Mouse (Mus musculus): Measurements from ENCODE around the gene Hoxa11. TPM values are rescaled to one million over a fixed set of nuclear protein-coding genes. Genes with fewer than 3 reads are reported as not detected.
A peak's percentile ranks its signal among the peaks of the same experiment; 100 is the strongest.

Gene Hoxa11
- total RNA-seq, 1 experiment, result 0.31 TPM

DNA sequence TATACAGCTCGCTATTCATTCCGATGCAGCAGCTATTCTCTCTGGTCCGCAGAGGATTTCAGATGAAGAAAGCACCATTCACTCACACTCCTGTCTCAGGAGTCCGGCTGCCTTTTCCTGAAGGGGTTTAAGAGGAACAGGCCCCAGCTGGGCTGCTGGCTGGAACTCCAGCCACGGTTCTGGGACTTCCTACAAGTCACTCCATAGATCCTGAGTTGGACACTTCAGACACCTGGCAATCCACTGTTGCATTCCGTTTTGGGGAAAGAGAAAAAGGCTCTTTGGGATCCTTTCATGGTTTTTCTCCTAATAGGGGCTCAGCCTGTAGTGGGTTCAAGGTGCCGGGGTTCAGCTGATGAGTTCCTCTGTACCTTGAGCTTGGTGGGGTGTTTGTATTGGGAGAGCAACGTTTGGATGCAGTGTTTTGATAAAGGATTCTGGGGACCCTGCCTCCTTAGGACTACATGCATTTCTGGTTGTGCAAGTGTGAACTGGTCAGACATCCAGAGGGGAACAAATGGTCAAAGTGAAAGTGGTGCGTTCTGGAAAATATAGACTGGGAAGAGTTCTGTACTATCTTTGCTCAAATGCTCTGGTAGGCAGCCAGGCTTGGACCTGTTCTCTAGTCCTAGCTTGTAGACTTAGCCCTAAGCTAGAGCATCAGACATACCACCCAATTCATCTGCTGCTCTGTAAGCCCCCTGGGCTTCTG is 16.3 kb upstream of the Hoxa11 start:
- Histone ChIP-seq H3K4me1 (ENCODE audit: control insufficient read depth in 2 of 2, insufficient read depth in 2 of 2, low read length in 2 of 2, poor library complexity in 1 of 2) (0 out of 4 replicates have a peak, but pooled peaks cover 0 to 2% of the 10 kb centered on the region in 2 experiments), H3K9me3 (ENCODE audit: control insufficient read depth, insufficient read depth, low read depth, low read length) (no peaks in the 10 kb centered on the region), H3K4me3 (ENCODE audit: insufficient read depth in 1 of 2, low read depth in 1 of 2, low read length in 2 of 2, poor library complexity in 1 of 2, severe bottlenecking in 1 of 2) (no peak overlapping the region), H3K36me3 (ENCODE audit: control insufficient read depth, insufficient read depth, low read length, poor library complexity, severe bottlenecking) (no peaks in the 10 kb centered on the region), H3K27ac (ENCODE audit: insufficient read depth, low read depth, low read length, poor library complexity, severe bottlenecking) (no peak overlapping the region), H3K9ac (ENCODE audit: insufficient read depth, low read depth, low read length, poor library complexity, severe bottlenecking) (no peak overlapping the region)
- in situ Hi-C loops (cut with MboI; ENCODE audit: low sequenced_read_pairs in 2 of 2, unreplicated experiment in 2 of 2), result loop anchor here in 1 of 2 experiments (25.0 kb wide), 1 partner anchor 1025 kb away; the partner anchor contains the start of gene Creb5
- no peak for TF ChIP-seq HCFC1 (IDR thresholded peaks at IDR 0.05; ENCODE audit: borderline replicate concordance, insufficient read depth, low read length)
- no peak for TF ChIP-seq ZC3H11A (IDR thresholded peaks at IDR 0.05; ENCODE audit: borderline replicate concordance, low read depth, low read length)
- TF ChIP-seq MAFK (IDR thresholded peaks at IDR 0.05; ENCODE audit: insufficient read depth, low read depth, low read length), result no peak
- no peak for TF ChIP-seq CHD2 (IDR thresholded peaks at IDR 0.05; ENCODE audit: low read depth, low read length)
- no peak for TF ChIP-seq ZNF384 (IDR thresholded peaks at IDR 0.05; ENCODE audit: low read depth, low read length)
- no peak for DNase-seq (ENCODE audit: low read depth, low spot score)

DNA sequence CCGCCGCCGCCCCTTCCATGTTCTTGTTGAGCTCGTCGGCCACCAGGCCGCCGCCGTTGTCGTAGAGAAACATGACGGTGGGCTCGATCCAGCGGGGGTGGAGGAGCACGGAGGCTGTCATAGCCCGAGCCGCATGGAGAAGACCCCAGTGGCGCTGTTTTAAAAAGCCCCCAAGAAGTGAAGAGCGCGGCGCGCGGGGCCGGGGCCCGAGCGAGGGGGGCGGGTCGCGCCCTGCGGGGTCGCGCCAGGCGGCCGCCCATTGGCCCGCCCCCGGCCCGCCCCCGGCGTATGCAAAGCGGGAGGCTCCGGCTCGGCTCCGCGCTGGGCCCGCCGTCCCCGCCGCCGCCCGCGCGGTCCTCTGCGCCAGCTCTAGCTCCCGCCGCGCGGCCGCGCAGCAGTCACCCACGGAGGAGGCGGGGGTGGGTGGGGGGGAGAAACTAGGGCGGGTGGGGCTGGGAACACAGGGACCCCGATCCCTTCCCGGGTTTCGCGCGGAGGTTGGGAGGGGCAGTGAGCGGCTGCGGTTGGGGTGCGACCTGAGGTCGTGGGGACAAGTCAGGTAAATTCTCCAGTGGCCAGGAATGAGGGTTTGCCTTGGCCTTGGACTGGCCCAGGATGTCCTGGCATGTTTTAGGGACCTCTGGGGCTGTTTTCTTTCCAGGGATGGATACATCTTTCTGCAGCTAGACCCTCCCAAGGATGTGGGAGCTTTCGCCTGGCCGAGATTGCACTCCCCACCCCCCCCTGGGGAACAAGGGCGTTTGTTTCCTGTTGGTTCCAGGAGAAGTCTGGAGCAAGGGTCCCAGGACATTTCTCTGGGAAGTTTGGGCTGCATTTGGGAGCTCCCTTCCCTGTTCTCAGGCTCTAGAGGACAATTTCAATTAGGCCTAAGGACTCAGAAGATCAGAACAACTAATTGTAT is 15.3 kb upstream of the Hoxa11 start, which contains the start of gene Hoxa13:
Hoxa13 (minus strand) TSS at position 227 of the 922 bp plus-strand sequence.
- Histone ChIP-seq H3K9me3 (ENCODE audit: control insufficient read depth, insufficient read depth, low read depth, low read length) (no peaks in the 10 kb centered on the region), H3K27ac (ENCODE audit: insufficient read depth, low read depth, low read length, poor library complexity, severe bottlenecking) (no peak within 1 kb of the TSS), H3K9ac (ENCODE audit: insufficient read depth, low read depth, low read length, poor library complexity, severe bottlenecking) (no peak within 1 kb of the TSS), H3K4me3 (ENCODE audit: insufficient read depth in 1 of 2, low read depth in 1 of 2, low read length in 2 of 2, poor library complexity in 1 of 2, severe bottlenecking in 1 of 2) (peak within 1 kb of the TSS; percentile 73 to 74), H3K4me1 (ENCODE audit: control insufficient read depth in 2 of 2, insufficient read depth in 2 of 2, low read length in 2 of 2, poor library complexity in 1 of 2) (0 out of 4 replicates have a peak, but pooled peaks cover 0 to 2% of the 10 kb centered on the region in 2 experiments), H3K36me3 (ENCODE audit: control insufficient read depth, insufficient read depth, low read length, poor library complexity, severe bottlenecking) (no peaks in the 10 kb centered on the region)
- in situ Hi-C loops (cut with MboI; ENCODE audit: low sequenced_read_pairs in 2 of 2, unreplicated experiment in 2 of 2), result loop anchor here in 1 of 2 experiments (25.0 kb wide), 1 partner anchor 1026 kb away; the partner anchor contains the start of gene Creb5
- DNase-seq (ENCODE audit: low read depth, low spot score), result no peak
- TF ChIP-seq ZC3H11A (IDR thresholded peaks at IDR 0.05; ENCODE audit: borderline replicate concordance, low read depth, low read length) (no peak), HCFC1 (IDR thresholded peaks at IDR 0.05; ENCODE audit: borderline replicate concordance, insufficient read depth, low read length) (no peak), CHD2 (IDR thresholded peaks at IDR 0.05; ENCODE audit: low read depth, low read length) (no peak), ZNF384 (IDR thresholded peaks at IDR 0.05; ENCODE audit: low read depth, low read length) (no peak), MAFK (IDR thresholded peaks at IDR 0.05; ENCODE audit: insufficient read depth, low read depth, low read length) (no peak)

DNA sequence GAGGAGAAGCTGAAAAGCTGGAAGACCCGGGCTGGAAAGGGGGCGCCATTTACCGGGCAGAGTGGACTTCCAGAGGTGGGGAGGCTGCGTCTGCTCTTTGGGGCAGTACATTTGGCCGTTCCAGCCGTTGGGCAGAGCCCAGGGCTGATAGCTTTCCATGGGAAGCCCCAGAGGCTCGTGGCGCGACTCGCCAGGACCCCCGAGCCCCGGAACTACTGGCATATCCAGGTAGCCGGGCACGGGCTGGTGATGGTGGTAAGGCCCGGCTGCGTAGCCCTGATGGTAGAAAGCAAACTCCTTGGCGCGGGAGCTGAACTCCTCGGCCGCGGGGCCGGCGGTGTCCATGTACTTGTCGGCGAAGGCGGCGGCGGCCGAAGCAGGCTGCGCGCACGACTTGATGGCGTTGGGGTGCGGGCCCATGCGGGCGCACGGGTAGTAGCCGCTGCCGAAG is 14.2 kb upstream of the Hoxa11 start:
- H3K27ac ChIP-seq (ENCODE audit: insufficient read depth, low read depth, low read length, poor library complexity, severe bottlenecking), result no peak overlapping the region

More for the DNA sequence above, 14.2 kb upstream of the Hoxa11 start:
- no peaks in the 10 kb centered on the region for H3K36me3 ChIP-seq (ENCODE audit: control insufficient read depth, insufficient read depth, low read length, poor library complexity, severe bottlenecking)
- H3K4me1 ChIP-seq (ENCODE audit: control insufficient read depth in 2 of 2, insufficient read depth in 2 of 2, low read length in 2 of 2, poor library complexity in 1 of 2), result 0 out of 4 replicates have a peak, but pooled peaks cover 0 to 2% of the 10 kb centered on the region in 2 experiments
- in situ Hi-C loops (cut with MboI; ENCODE audit: low sequenced_read_pairs in 2 of 2, unreplicated experiment in 2 of 2), result loop anchor here (5.0 to 25.0 kb wide), 3 partner anchors 55 to 1027 kb away; partner anchors contain the start of genes Creb5 (in 1 of the 2) and Evx1 (in 1 of the 2)
- no peak overlapping the region for H3K9ac ChIP-seq (ENCODE audit: insufficient read depth, low read depth, low read length, poor library complexity, severe bottlenecking)
- H3K4me3 ChIP-seq (ENCODE audit: insufficient read depth in 1 of 2, low read depth in 1 of 2, low read length in 2 of 2, poor library complexity in 1 of 2, severe bottlenecking in 1 of 2), result peak overlapping the region; percentile 15 to 74; a peak in 3 of 4 replicates
- H3K9me3 ChIP-seq (ENCODE audit: control insufficient read depth, insufficient read depth, low read depth, low read length), result no peaks in the 10 kb centered on the region
- TF ChIP-seq MAFK (IDR thresholded peaks at IDR 0.05; ENCODE audit: insufficient read depth, low read depth, low read length) (no peak), CHD2 (IDR thresholded peaks at IDR 0.05; ENCODE audit: low read depth, low read length) (no peak), ZC3H11A (IDR thresholded peaks at IDR 0.05; ENCODE audit: borderline replicate concordance, low read depth, low read length) (no peak), ZNF384 (IDR thresholded peaks at IDR 0.05; ENCODE audit: low read depth, low read length) (no peak), HCFC1 (IDR thresholded peaks at IDR 0.05; ENCODE audit: borderline replicate concordance, insufficient read depth, low read length) (no peak)
- DNase-seq (ENCODE audit: low read depth, low spot score), result no peak
